Mouse (Mus musculus) hindbrain, embryonic 12.5 days (tissue): Measurements from ENCODE around the gene Slc7a5. TPM values are rescaled to one million over a fixed set of nuclear protein-coding genes. Genes with fewer than 3 reads are reported as not detected.

Experiments used
- ATAC-seq: fragments of 200-750 bp; cut with Nextera tagmentation; 2 replicates; pipeline ENCODE4 v1.8.0; 2017; ENCODE audit warnings: moderate TSS enrichment; ENCODE audit not compliant: low FRiP score
- H3K27ac ChIP-seq: fragments of 300-500 bp; sonication (generic); 2 replicates; pipeline ENCODE4 v1.5.1; 2016; ENCODE audit warnings: mild to moderate bottlenecking
- H3K27me3 ChIP-seq: fragments of 300-500 bp; sonication (generic); 2 replicates; pipeline ENCODE4 v1.6.1; 2016; ENCODE audit warnings: mild to moderate bottlenecking
- H3K36me3 ChIP-seq: fragments of 300-500 bp; sonication (generic); 2 replicates; pipeline ENCODE4 v1.6.1; 2016; ENCODE audit warnings: mild to moderate bottlenecking
- H3K4me1 ChIP-seq: fragments of 300-500 bp; sonication (generic); 2 replicates; pipeline ENCODE4 v1.6.1; 2016
- H3K4me2 ChIP-seq: fragments of 300-500 bp; sonication (generic); replicated peaks from 2 replicates; pipeline ENCODE4 v1.6.1; 2016; ENCODE audit warnings: mild to moderate bottlenecking
- H3K4me3 ChIP-seq: fragments of 300-500 bp; sonication (generic); 2 replicates; pipeline ENCODE4 v1.5.1; 2016; ENCODE audit warnings: mild to moderate bottlenecking
- H3K9ac ChIP-seq: fragments of 300-500 bp; sonication (generic); 2 replicates; pipeline ENCODE4 v1.6.1; 2016; ENCODE audit warnings: mild to moderate bottlenecking, moderate library complexity
- H3K9me3 ChIP-seq: fragments of 300-500 bp; sonication (generic); replicated peaks from 2 replicates; pipeline ENCODE4 v1.6.1; 2016; ENCODE audit warnings: mild to moderate bottlenecking
- WGBS: fragments of 180-500 bp; shearing (Covaris S2); methylation state at CpG from one replicate; pipeline ENCODE4 v1.1.7; 2016; 5-methylcytosine and 5-hydroxymethylcytosine counted together
- polyA plus RNA-seq: library from polyadenylated mRNA; unstranded; fragments of >200 nt; fragmentation: Nextera tagmentation; extraction: Ambion mirVana; gene quantifications from 2 replicates; pipeline ENCODE4 v1.2.1, GENCODE M21; 2016

Slc7a5 gene
- polyA plus RNA-seq, 1 experiment from 2014 or later: 29.4 TPM

DNA sequence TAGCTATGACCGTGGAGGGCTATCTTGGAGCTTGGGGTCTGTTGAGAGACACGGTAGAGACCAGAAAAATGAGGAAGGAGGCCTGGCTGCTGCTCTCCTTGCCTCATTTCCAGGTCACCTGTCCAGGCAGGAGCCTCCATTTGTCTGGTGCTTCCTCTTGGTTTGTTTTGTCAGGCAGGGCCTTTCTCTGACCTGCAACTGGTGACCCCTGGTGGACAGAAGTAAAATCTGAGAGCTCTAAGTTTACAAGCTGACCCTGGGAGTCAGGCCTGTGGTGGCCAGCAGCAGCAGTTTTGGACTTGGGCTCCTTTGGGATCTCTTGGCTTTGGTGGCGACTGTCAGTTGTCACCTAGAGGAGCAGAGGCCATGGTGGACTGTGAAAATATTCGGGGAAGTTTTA, 27.0 kb upstream of the Slc7a5 start:
- H3K4me1 ChIP-seq: peaks cover 24% of the 10 kb centered on the region
- 39% methylated on average over 4 of the region's 4 CpGs for WGBS
- H3K4me3 ChIP-seq: no peak overlapping the region
- no peaks in the 10 kb centered on the region for H3K9me3 ChIP-seq
- no peaks in the 10 kb centered on the region for H3K27me3 ChIP-seq
- no peak overlapping the region for H3K4me2 ChIP-seq
- no peak overlapping the region for H3K9ac ChIP-seq
- peak overlapping the region; percentile 79 for H3K27ac ChIP-seq
- no peak for ATAC-seq
- no peaks in the 10 kb centered on the region for H3K36me3 ChIP-seq

DNA sequence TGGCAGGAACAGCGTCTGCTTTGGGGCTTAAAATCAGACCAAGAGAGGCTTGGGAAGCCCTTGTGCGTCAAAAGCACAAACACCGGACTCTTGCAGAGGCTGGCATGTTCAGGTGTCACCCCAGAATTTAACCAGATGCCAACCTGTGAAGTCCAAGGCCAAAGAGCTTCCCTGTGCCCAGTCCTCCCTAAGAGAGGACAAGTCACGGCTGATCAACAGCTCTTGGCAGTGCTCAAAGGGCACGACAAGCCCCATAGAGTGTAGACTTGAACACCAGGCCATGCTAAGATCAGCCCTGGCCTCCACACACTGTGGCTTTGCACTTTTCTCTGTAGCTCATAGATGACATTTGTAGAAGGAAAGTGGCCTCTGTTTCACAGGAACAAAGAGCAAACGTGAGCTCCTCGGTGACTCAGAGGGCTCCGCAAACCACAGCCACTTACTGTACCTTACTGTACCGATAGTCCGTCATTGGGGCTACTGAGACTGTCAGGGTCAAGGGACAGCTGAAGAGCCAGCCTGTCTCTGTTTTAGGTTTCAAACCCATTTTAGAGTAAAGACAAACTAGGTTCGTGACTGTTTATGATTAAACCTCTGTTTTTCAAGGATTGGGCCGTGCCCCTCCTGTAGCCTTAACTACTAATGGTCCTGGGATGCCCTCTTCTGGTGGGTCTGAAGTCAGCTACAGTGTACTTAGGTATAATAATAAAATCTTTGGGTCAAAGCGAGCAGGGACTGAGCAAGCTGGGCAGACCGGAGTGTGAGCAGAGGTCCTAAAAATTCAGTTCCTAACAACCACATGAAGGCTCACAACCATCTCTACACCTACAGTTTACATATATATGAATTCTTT, 25.4 kb upstream of the Slc7a5 start:
- Histone ChIP-seq H3K36me3 (no peaks in the 10 kb centered on the region), H3K4me2 (no peak overlapping the region), H3K4me3 (no peak overlapping the region), H3K9me3 (no peaks in the 10 kb centered on the region), H3K4me1 (peaks cover 24% of the 10 kb centered on the region), H3K27ac (no peak overlapping the region; the same call in 1 of the 2 replicates), H3K27me3 (no peaks in the 10 kb centered on the region), H3K9ac (no peak overlapping the region)
- ATAC-seq: no peak
- 87% methylated on average over 14 of the region's 14 CpGs for WGBS

DNA sequence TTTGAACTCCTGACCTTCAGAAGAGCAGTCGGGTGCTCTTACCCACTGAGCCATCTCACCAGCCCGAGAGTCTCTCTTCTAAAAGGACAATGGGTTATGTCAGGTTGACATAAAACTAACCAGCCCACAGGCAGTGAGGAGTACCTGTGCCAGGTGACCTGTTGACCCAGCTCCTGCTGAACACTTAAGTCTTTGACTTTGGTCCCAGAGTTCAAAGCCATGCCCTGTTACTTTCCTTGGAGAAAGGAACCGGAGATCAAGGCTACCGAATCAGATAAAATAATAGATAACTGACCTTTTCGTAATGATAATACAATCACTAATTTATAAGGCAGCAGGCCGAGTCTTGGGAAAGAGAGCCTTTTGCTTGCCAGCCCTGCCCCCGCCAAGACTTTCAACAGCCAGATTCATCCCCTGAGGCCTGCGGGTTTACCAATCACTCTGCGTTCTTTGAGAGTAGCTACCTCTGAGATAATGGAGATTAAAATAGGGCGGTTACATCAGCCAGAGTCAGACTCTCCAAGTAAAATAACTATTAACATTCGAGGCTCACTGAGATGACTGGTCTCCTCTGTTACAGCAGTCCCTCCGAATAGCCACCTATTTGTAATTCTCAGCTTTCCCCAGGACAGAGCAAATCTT, 24.7 kb upstream of the Slc7a5 start:
- Histone ChIP-seq H3K9ac (no peak overlapping the region), H3K4me1 (peaks cover 24% of the 10 kb centered on the region), H3K27ac (no peak overlapping the region; the same call in 1 of the 2 replicates), H3K4me3 (no peak overlapping the region), H3K27me3 (no peaks in the 10 kb centered on the region), H3K4me2 (no peak overlapping the region), H3K36me3 (no peaks in the 10 kb centered on the region), H3K9me3 (no peaks in the 10 kb centered on the region)
- 77% methylated on average over 12 of the region's 12 CpGs for WGBS
- no peak for ATAC-seq

DNA sequence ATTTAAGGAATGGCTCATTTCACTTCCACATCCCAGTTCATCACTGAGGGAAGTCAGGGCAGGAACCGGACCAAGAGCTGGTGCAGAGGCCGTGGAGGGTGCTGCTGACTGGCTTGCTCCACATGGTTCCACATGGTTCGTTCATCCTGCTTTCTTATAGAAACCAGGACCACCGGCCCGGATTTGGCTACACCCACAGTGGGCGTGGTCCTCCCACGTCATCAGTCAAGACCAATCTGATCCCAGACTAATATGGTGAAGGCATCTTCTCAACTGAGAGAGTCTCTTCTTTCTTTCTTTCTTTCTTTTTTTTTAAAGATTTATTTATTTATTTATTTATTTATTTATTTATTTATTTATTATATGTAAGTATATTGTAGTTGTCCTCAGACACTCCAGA, 24.1 kb upstream of the Slc7a5 start:
- H3K4me1 ChIP-seq: peaks cover 24% of the 10 kb centered on the region
- no peaks in the 10 kb centered on the region for H3K9me3 ChIP-seq
- H3K27ac ChIP-seq: no peak overlapping the region
- WGBS: 81% methylated on average over 7 of the region's 7 CpGs
- no peaks in the 10 kb centered on the region for H3K36me3 ChIP-seq
- H3K27me3 ChIP-seq: no peaks in the 10 kb centered on the region
- H3K9ac ChIP-seq: no peak overlapping the region
- H3K4me3 ChIP-seq: no peak overlapping the region
- no peak overlapping the region for H3K4me2 ChIP-seq
- ATAC-seq: no peak

DNA sequence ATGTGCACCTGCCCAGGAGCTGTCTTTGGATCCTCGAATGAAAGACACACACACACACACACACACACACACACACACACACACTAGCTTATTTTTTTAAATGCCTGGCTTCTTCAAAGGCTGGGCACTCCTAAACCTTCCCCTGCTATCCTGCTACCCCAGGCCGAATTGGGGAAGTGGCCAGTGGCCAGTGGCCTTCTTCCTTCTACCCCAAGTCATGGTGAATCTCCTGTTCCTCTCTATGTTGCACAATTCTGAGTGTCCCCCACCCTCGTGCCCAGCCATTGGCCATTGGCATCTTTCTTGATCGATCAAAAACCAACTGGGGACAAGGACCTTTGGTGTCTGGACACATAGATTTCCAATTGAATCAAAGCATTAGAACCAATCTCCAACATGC, 22.6 kb upstream of the Slc7a5 start:
- H3K4me2 ChIP-seq: no peak overlapping the region
- no peaks in the 10 kb centered on the region for H3K36me3 ChIP-seq
- H3K27ac ChIP-seq: no peak overlapping the region
- peaks cover 9% of the 10 kb centered on the region for H3K4me1 ChIP-seq
- 81% methylated on average over 4 of the region's 4 CpGs for WGBS
- H3K27me3 ChIP-seq: no peaks in the 10 kb centered on the region
- H3K9me3 ChIP-seq: no peaks in the 10 kb centered on the region
- H3K4me3 ChIP-seq: no peak overlapping the region
- H3K9ac ChIP-seq: no peak overlapping the region
- no peak for ATAC-seq

DNA sequence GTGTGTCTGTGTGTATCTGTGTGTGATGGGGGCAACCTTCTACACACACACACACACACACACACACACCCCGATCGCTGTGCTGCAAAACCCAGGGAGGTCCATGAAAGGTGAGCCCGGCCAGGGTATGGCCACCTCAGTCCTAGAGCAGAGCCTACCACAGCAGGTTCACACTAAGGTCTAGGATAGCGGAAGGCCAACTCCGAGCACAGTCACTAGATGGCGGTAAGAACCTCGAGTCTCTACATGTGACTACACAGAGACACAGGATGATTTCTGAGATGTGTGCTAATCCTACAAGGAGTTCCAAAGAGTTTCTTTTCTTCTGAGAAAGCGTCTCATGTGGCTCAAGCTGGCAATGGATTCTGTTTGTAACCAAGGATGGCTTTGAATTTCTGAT, 19.8 kb upstream of the Slc7a5 start:
- Histone ChIP-seq H3K4me2 (no peak overlapping the region), H3K9ac (no peak overlapping the region), H3K27me3 (no peaks in the 10 kb centered on the region), H3K4me1 (no peaks in the 10 kb centered on the region), H3K36me3 (no peaks in the 10 kb centered on the region), H3K4me3 (no peak overlapping the region), H3K9me3 (no peaks in the 10 kb centered on the region), H3K27ac (no peak overlapping the region)
- ATAC-seq: no peak
- WGBS: 40% methylated on average over 8 of the region's 8 CpGs

DNA sequence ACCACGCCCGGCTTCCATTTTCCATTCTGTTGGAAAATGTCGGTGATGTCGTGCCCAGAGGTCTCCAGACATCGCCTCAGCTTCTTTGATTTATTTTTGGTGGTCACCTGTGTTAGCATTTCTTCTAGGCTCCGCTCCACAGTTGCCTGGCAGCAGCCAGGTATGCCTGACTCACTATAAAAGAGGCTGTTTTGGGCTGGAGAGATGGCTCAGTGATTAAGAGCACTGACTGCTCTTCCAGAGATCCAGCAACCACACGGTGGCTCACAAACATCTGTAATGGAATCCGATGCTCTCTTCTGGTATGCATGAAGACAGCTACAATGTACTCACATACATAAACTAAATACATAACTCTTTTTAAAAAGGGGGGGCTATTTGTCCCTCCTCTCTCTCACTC, 18.8 kb upstream of the Slc7a5 start:
- no peak overlapping the region for H3K27ac ChIP-seq
- no peaks in the 10 kb centered on the region for H3K9me3 ChIP-seq
- H3K4me1 ChIP-seq: peaks cover 4% of the 10 kb centered on the region; the same call in 1 of the 2 replicates
- no peak overlapping the region for H3K4me3 ChIP-seq
- 66% methylated on average over 8 of the region's 8 CpGs for WGBS
- no peak for ATAC-seq
- H3K4me2 ChIP-seq: no peak overlapping the region
- no peaks in the 10 kb centered on the region for H3K36me3 ChIP-seq
- H3K9ac ChIP-seq: no peak overlapping the region
- H3K27me3 ChIP-seq: no peaks in the 10 kb centered on the region

DNA sequence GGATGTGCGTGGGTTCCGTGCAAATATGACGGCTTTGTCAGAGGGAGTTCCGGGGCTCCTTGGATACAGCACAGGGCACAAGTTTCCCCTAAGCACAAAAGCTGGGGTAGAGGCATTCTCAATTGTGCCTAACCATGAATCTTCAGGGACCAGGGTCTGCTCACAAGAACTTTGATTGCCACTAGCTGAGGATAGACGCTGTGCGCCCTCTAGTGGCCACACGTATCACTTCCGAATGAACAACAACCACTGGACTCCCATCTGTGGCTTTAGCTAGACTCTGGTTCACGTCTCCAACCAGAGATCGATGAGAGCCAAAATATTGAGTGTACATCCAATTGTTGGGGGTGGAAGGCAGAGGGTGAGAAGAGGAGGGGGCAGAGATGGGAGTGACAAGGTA, 18.1 kb upstream of the Slc7a5 start:
- 30% methylated on average over 10 of the region's 10 CpGs for WGBS

DNA sequence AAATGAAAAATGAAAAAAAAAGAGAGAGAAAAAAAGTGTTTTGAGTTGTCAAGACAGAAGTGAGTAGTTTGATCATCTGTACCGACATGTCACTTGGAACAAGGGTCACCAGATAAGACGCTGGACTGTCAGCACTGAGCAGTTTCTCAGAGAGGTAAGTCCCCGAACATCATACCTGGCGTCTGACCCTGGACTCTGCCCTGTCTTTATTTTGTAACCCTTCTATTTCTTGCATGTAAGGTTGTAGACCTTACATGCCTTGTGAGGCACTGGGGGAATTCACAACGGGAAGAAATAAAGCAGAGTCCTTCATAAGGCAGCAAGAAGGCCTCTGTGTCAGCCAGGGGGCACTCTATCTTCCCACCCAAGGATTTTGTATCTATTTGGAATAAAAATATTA, 17.2 kb upstream of the Slc7a5 start:
- Histone ChIP-seq H3K36me3 (no peaks in the 10 kb centered on the region), H3K9ac (no peak overlapping the region), H3K4me3 (no peak overlapping the region), H3K27me3 (no peaks in the 10 kb centered on the region), H3K9me3 (no peaks in the 10 kb centered on the region), H3K4me2 (no peak overlapping the region), H3K27ac (no peak overlapping the region), H3K4me1 (peaks cover 10% of the 10 kb centered on the region; the same call in 1 of the 2 replicates)
- 88% methylated on average over 5 of the region's 5 CpGs for WGBS
- no peak for ATAC-seq

More for the DNA sequence above, 18.1 kb upstream of the Slc7a5 start:
- Histone ChIP-seq H3K27me3 (no peaks in the 10 kb centered on the region), H3K36me3 (no peaks in the 10 kb centered on the region), H3K4me2 (no peak overlapping the region), H3K27ac (no peak overlapping the region), H3K4me1 (peaks cover 5% of the 10 kb centered on the region; the same call in 1 of the 2 replicates), H3K9ac (no peak overlapping the region), H3K9me3 (no peaks in the 10 kb centered on the region), H3K4me3 (no peak overlapping the region)
- ATAC-seq: no peak

DNA sequence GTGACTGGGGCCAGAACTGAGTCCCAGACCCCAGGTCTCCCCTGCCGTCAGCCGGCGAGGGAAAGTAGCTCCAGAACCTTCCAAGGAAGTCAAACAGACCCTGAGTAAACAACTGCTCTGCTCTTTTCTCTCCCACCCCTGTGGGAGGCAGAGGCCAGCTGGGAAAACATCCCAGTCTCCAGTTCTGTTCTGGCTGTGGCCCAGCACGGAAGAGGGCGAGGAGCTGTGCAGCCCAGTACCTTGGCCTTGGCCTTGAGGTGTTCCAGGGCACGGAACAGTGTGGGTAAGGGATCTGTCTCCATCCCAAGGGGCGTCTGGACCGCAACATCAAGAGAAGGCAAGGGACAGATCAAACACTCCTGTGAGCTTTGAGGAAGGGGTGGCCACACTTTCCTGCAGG, 14.6 kb upstream of the Slc7a5 start:
- ATAC-seq: no peak
- Histone ChIP-seq H3K4me2 (no peak overlapping the region), H3K4me3 (no peak overlapping the region), H3K27me3 (no peaks in the 10 kb centered on the region), H3K9ac (no peak overlapping the region), H3K4me1 (peaks cover 15% of the 10 kb centered on the region; the same call in 1 of the 2 replicates), H3K9me3 (no peaks in the 10 kb centered on the region), H3K36me3 (no peaks in the 10 kb centered on the region), H3K27ac (0 out of 2 replicates have a peak overlapping the region, but pooled peaks have one; percentile 25)
- 68% methylated on average over 8 of the region's 8 CpGs for WGBS

DNA sequence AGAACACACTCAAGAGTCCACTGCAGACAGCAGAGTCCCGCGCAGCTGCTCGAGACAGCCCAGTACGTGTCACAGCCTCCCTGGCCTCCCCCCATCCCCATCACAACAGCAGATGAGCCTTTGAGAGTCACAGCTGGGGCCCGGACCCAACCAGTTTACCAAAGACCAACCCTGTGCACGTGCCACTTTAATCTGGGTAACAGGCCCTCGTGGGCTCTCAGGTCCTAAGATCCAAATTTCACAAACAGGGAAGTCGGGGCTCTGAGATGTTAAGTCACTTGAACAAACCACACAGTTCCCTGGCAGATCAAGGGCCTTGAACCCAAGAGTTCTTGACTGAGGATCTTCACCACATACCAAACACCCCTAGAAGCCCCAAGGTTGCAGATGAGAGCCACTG, 14.1 kb upstream of the Slc7a5 start:
- 64% methylated on average over 8 of the region's 8 CpGs for WGBS
- H3K4me1 ChIP-seq: peaks cover 15% of the 10 kb centered on the region; the same call in 1 of the 2 replicates
- H3K4me3 ChIP-seq: no peak overlapping the region
- no peaks in the 10 kb centered on the region for H3K9me3 ChIP-seq
- no peak overlapping the region for H3K4me2 ChIP-seq
- H3K27me3 ChIP-seq: no peaks in the 10 kb centered on the region
- no peak overlapping the region for H3K9ac ChIP-seq
- no peak for ATAC-seq
- peak overlapping the region; percentile 44; the same call in 1 of the 2 replicates for H3K27ac ChIP-seq
- no peaks in the 10 kb centered on the region for H3K36me3 ChIP-seq

DNA sequence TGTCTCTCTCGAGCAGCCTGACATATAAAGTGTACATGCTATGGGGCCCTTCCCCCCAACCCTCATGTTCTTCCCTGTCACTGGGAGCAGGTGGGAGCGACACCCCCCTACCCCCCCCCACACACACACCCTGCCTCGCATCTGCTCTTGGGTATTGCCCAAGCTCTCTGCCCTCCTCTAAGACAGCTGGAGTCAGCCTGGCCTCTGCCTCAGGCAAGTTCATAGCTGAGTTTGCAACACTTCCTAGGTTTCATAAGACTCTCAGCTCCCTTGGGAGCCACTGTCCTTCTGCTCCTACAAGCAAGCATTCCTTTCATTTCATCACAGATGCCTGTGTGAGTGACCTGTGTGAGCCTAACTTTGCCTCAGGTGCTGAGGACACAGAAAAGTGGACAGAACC, 12.2 kb upstream of the Slc7a5 start:
- no peak overlapping the region for H3K9ac ChIP-seq
- no peaks in the 10 kb centered on the region for H3K9me3 ChIP-seq
- 51% methylated on average over 3 of the region's 3 CpGs for WGBS
- H3K4me3 ChIP-seq: no peak overlapping the region
- H3K36me3 ChIP-seq: no peaks in the 10 kb centered on the region
- H3K4me1 ChIP-seq: peaks cover 15% of the 10 kb centered on the region; the same call in 1 of the 2 replicates
- no peak for ATAC-seq
- no peak overlapping the region for H3K4me2 ChIP-seq
- H3K27ac ChIP-seq: no peak overlapping the region
- H3K27me3 ChIP-seq: no peaks in the 10 kb centered on the region
